Mouse (Mus musculus): Measurements from ENCODE around the gene Cpa5. TPM values are rescaled to one million over a fixed set of nuclear protein-coding genes. Genes with fewer than 3 reads are reported as not detected.

The Cpa5 gene
- polyA plus RNA-seq, 1 experiment: not detected

- TF ChIP-seq CTCF (IDR thresholded peaks at IDR 0.05; ENCODE audit: insufficient read depth, low read depth, low read length) (no peak), POLR2A (IDR thresholded peaks at IDR 0.05; ENCODE audit: insufficient read depth, low read depth, low read length) (no peak)
- H3K27ac ChIP-seq (ENCODE audit: insufficient read depth, low read depth, low read length): no peak overlapping the region
- WGBS: 96% methylated on average over 9 of the region's 9 CpGs
- H3K4me1 ChIP-seq (ENCODE audit: control insufficient read depth, insufficient read depth, low read length): no peaks in the 10 kb centered on the region
- no peak overlapping the region for H3K4me3 ChIP-seq (ENCODE audit: insufficient read depth, low read depth, low read length)
These were observed 14.0 kb downstream of the Cpa5 start for GRCm38 (mm10) chr6:30624763-30625162.

DNA sequence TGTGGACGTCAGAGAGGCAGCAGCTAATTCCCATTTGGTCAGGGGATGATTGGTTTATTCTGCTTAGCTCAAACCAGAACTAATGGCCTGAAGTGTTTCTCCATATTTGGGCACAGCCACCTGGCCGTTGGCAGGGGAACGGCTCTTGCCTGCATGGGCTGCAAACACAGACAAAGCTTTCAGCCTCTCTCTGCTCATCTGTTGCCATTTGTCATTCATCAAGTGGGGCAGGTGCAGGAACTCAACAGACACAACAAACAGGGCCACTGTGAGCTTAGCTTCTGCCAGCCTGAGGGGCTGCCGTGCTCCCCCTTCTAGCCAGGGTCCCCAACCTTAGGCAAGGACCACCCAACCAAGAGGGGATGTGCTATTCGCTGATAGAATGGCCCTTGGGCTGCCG, 17.3 kb downstream of the Cpa5 start:
- WGBS: 68% methylated on average over 6 of the region's 6 CpGs
- Histone ChIP-seq H3K27ac (ENCODE audit: insufficient read depth, low read depth, low read length) (no peak overlapping the region), H3K4me1 (ENCODE audit: control insufficient read depth, insufficient read depth, low read length) (no peaks in the 10 kb centered on the region), H3K4me3 (ENCODE audit: insufficient read depth, low read depth, low read length) (no peak overlapping the region)
- TF ChIP-seq CTCF (IDR thresholded peaks at IDR 0.05; ENCODE audit: insufficient read depth, low read depth, low read length) (no peak), POLR2A (IDR thresholded peaks at IDR 0.05; ENCODE audit: insufficient read depth, low read depth, low read length) (no peak)

- H3K4me1 ChIP-seq (ENCODE audit: control insufficient read depth, insufficient read depth, low read length): no peaks in the 10 kb centered on the region
- no peak overlapping the region for H3K27ac ChIP-seq (ENCODE audit: insufficient read depth, low read depth, low read length)
- 98% methylated on average over 1 of the region's 1 CpGs for WGBS
- TF ChIP-seq POLR2A (IDR thresholded peaks at IDR 0.05; ENCODE audit: insufficient read depth, low read depth, low read length): no peak
- H3K4me3 ChIP-seq (ENCODE audit: insufficient read depth, low read depth, low read length): no peak overlapping the region
These were observed 19.2 kb downstream of the Cpa5 start for GRCm38 (mm10) chr6:30629989-30630388.

- TF ChIP-seq POLR2A (IDR thresholded peaks at IDR 0.05; ENCODE audit: insufficient read depth, low read depth, low read length) (no peak), CTCF (IDR thresholded peaks at IDR 0.05; ENCODE audit: insufficient read depth, low read depth, low read length) (no peak)
- WGBS: 85% methylated on average over 8 of the region's 8 CpGs
- Histone ChIP-seq H3K27ac (ENCODE audit: insufficient read depth, low read depth, low read length) (no peak overlapping the region), H3K4me1 (ENCODE audit: control insufficient read depth, insufficient read depth, low read length) (no peaks in the 10 kb centered on the region), H3K4me3 (ENCODE audit: insufficient read depth, low read depth, low read length) (no peak overlapping the region)
These were observed 24.6 kb downstream of the Cpa5 start for GRCm38 (mm10) chr6:30635361-30635862.

- WGBS: 69% methylated on average over 4 of the region's 4 CpGs
- TF ChIP-seq CTCF (IDR thresholded peaks at IDR 0.05; ENCODE audit: insufficient read depth, low read depth, low read length): no peak
- no peak for TF ChIP-seq POLR2A (IDR thresholded peaks at IDR 0.05; ENCODE audit: insufficient read depth, low read depth, low read length)
- no peak overlapping the region for H3K4me3 ChIP-seq (ENCODE audit: insufficient read depth, low read depth, low read length)
- no peaks in the 10 kb centered on the region for H3K4me1 ChIP-seq (ENCODE audit: control insufficient read depth, insufficient read depth, low read length)
- H3K27ac ChIP-seq (ENCODE audit: insufficient read depth, low read depth, low read length): no peak overlapping the region
These were observed 25.5 kb downstream of the Cpa5 start for GRCm38 (mm10) chr6:30636186-30636842.

DNA sequence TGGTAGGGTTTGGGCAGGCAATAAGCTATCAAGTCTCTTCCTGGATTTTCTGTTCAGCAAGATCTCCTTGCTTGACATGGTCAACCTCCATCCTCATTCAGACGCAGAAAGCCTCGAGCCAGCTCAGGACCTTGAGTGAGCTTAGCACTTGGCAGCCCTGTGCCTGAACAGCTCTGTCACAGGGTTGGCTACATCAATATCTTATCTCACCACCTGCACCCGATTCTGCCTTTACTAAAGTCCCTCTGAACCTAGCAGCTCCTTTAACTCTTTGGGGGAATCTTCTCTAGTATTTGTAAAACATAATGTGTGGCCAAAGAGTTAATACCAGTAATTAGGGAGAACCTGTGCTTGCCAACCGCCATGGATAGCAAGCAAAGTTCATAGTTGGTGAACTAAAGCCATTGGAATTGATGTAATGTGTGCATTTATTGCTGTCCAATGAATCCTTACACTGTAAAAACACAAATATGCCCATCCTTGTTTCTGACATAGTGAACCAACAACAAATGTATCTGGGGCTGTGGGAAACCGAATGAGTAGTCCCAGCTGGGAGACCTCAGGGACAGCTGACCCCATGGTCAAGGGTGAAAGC, 28.0 kb downstream of the Cpa5 start, which contains the start of gene Cpa1:
Gene Cpa1 (plus strand): TSS at position 545 of the 595 bp plus-strand sequence.
- WGBS: 89% methylated on average over 5 of the region's 5 CpGs

GRCm38 (mm10) chr6:30643694-30644460, 33.1 kb downstream of the Cpa5 start:
- 89% methylated on average over 12 of the region's 12 CpGs for WGBS
- TF ChIP-seq POLR2A (IDR thresholded peaks at IDR 0.05; ENCODE audit: insufficient read depth, low read depth, low read length) (no peak), CTCF (IDR thresholded peaks at IDR 0.05; ENCODE audit: insufficient read depth, low read depth, low read length) (no peak)
- no peak overlapping the region for H3K27ac ChIP-seq (ENCODE audit: insufficient read depth, low read depth, low read length)
- no peak overlapping the region for H3K4me3 ChIP-seq (ENCODE audit: insufficient read depth, low read depth, low read length)
- no peaks in the 10 kb centered on the region for H3K4me1 ChIP-seq (ENCODE audit: control insufficient read depth, insufficient read depth, low read length)

More for the DNA sequence above, 28.0 kb downstream of the Cpa5 start, which contains the start of gene Cpa1:
- TF ChIP-seq POLR2A (IDR thresholded peaks at IDR 0.05; ENCODE audit: insufficient read depth, low read depth, low read length) (no peak), CTCF (IDR thresholded peaks at IDR 0.05; ENCODE audit: insufficient read depth, low read depth, low read length) (no peak)
- Histone ChIP-seq H3K4me3 (ENCODE audit: insufficient read depth, low read depth, low read length) (no peak within 1 kb of the TSS), H3K27ac (ENCODE audit: insufficient read depth, low read depth, low read length) (no peak within 1 kb of the TSS), H3K4me1 (ENCODE audit: control insufficient read depth, insufficient read depth, low read length) (no peaks in the 10 kb centered on the region)

- WGBS: 79% methylated on average over 3 of the region's 3 CpGs
- no peaks in the 10 kb centered on the region for H3K4me1 ChIP-seq (ENCODE audit: control insufficient read depth, insufficient read depth, low read length)
- H3K4me3 ChIP-seq (ENCODE audit: insufficient read depth, low read depth, low read length): no peak overlapping the region
- H3K27ac ChIP-seq (ENCODE audit: insufficient read depth, low read depth, low read length): no peak overlapping the region
- no peak for TF ChIP-seq POLR2A (IDR thresholded peaks at IDR 0.05; ENCODE audit: insufficient read depth, low read depth, low read length)
- no peak for TF ChIP-seq CTCF (IDR thresholded peaks at IDR 0.05; ENCODE audit: insufficient read depth, low read depth, low read length)
These were observed 33.7 kb downstream of the Cpa5 start for GRCm38 (mm10) chr6:30644462-30644861.

DNA sequence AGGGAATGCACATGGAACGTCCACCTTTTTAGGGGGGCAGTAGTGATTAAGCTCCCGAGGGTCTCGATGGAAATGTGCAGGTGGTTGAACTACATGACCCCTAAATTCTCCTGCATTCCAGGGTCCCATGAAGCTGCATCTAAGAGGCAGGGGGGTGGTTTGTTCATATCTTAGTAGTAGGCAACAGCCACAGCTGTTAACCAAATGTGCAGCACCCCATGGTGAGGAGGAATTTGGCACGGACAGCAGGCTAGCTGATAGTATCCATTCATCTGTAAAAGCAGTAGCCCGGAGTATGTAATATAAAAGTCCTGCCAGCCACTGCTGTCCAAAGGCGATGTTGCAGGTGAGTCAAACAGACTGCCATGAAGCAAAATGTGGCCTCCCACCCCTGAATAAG, 34.6 kb downstream of the Cpa5 start:
- no peak for TF ChIP-seq CTCF (IDR thresholded peaks at IDR 0.05; ENCODE audit: insufficient read depth, low read depth, low read length)
- no peak overlapping the region for H3K27ac ChIP-seq (ENCODE audit: insufficient read depth, low read depth, low read length)
- no peaks in the 10 kb centered on the region; the same call in 1 of the 2 replicates for H3K4me1 ChIP-seq (ENCODE audit: control insufficient read depth, insufficient read depth, low read length)
- WGBS: 85% methylated on average over 6 of the region's 6 CpGs
- H3K4me3 ChIP-seq (ENCODE audit: insufficient read depth, low read depth, low read length): no peak overlapping the region

All from olfactory bulb, adult 2 months (tissue).